Mouse (Mus musculus): ENCODE results near the gene Fam193a. TPM values are rescaled to one million over a fixed set of nuclear protein-coding genes. Genes with fewer than 3 reads are reported as not detected.

Gene Fam193a
- polyA plus RNA-seq, 1 experiment, result 1.9 TPM

DNA sequence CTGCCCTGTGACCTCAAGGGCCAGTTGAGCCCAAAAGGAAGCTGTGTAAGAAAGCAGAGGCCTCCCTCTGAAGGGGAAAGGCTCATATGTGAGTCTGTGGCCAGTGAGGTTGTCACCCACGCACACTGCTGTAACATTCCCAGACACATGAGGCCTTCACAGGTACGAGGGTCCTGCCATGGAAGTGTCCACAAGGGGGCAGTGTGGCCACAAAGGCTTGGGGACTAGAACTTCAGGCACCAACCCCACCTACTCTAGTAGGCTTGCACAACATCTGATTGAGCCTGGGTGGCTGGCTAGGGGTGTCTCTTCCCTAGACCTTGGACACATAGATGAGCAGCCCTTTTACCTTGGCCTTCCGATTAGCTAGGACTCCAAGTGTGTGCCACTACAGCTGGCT is 148.2 kb downstream of the Fam193a start:
- TF ChIP-seq TAL1 (IDR thresholded peaks at IDR 0.05; ENCODE audit: low read length) (no peak), GATA1 (IDR thresholded peaks at IDR 0.05; ENCODE audit: low read length) (no peak)
- H3K4me3 ChIP-seq (replicated peaks), result no peak overlapping the region
- peaks cover 48% of the 10 kb centered on the region for H3K4me1 ChIP-seq (ENCODE audit: control insufficient read depth)
- no peaks in the 10 kb centered on the region for H3K36me3 ChIP-seq (ENCODE audit: control insufficient read depth)
- no peaks in the 10 kb centered on the region for H3K9me3 ChIP-seq (ENCODE audit: control insufficient read depth, low read length)
- peaks cover 7% of the 10 kb centered on the region for H3K27me3 ChIP-seq (ENCODE audit: control insufficient read depth)

DNA sequence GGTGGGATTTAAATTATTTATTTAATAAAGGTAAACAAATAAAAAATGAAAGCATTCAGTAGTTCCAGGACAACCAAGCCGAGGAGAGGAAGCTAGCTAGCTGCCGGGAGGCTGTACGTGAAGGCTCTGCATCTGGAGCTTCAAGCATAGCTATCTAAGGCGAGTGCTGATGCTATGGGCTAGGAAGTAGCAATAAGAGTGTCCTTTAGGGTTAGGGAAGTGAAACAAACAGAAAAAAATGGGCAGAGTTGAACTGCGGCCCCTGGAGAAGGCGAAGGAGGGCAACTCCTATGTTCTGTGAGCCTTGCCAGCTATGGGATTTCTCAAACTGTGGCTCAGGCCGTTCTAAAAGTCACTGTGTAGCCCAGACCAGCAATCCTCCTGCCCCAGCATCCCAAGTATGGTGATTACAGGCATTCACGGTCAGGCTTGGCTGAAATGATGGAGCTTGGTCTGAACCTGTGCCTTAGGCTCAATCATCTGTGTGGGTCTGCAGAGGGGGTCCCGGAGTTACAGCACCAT is 149.7 kb downstream of the Fam193a start:
- H3K4me3 ChIP-seq (replicated peaks), result no peak overlapping the region
- peaks cover 37% of the 10 kb centered on the region for H3K4me1 ChIP-seq (ENCODE audit: control insufficient read depth)
- TF ChIP-seq TAL1 (IDR thresholded peaks at IDR 0.05; ENCODE audit: low read length), result no peak
- TF ChIP-seq GATA1 (IDR thresholded peaks at IDR 0.05; ENCODE audit: low read length), result no peak
- no peaks in the 10 kb centered on the region for H3K36me3 ChIP-seq (ENCODE audit: control insufficient read depth)
- H3K27me3 ChIP-seq (ENCODE audit: control insufficient read depth), result peaks cover 5% of the 10 kb centered on the region
- no peaks in the 10 kb centered on the region for H3K9me3 ChIP-seq (ENCODE audit: control insufficient read depth, low read length)

DNA sequence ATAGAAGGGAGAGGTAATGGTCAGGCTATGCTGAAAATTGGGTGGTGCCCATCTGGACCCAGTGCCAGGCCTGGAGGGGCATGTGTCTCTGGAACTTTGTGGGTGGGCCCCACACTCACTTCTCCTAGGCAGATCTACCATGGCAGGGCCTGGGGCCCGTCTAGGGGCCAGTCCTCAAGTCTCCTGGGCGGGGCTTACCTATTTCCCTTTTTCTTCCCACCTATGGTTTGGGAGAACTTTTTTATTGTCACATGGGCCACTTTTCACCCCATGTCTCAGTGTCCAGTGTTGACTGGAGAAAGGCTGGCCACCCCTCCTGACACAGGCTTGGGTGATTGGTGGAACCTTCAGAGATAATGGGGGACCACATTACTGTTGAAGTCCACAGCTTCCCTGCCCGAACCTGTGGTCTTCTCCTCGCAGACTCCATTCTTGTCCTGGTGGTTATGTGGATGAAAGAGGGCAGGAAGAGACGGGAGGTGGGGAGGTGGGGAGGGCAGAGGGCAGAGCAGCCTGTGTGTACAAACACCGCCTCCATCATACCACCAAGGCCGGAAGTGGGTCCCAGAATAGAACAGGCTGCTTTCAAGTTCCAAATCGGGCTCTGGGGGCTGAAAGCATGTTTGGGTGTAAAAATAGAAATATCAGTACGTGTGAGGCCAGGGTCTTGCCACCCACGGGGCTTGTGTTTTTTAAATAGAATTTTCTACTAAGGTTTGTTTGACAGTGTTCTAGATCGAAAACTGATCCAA is 150.9 kb downstream of the Fam193a start:
- Histone ChIP-seq H3K4me3 (replicated peaks) (no peak overlapping the region), H3K9me3 (ENCODE audit: control insufficient read depth, low read length) (no peaks in the 10 kb centered on the region), H3K36me3 (ENCODE audit: control insufficient read depth) (no peaks in the 10 kb centered on the region), H3K4me1 (ENCODE audit: control insufficient read depth) (peaks cover 29% of the 10 kb centered on the region), H3K27me3 (ENCODE audit: control insufficient read depth) (peaks cover 7% of the 10 kb centered on the region)
- TF ChIP-seq GATA1 (IDR thresholded peaks at IDR 0.05; ENCODE audit: low read length) (no peak), TAL1 (IDR thresholded peaks at IDR 0.05; ENCODE audit: low read length) (no peak)

DNA sequence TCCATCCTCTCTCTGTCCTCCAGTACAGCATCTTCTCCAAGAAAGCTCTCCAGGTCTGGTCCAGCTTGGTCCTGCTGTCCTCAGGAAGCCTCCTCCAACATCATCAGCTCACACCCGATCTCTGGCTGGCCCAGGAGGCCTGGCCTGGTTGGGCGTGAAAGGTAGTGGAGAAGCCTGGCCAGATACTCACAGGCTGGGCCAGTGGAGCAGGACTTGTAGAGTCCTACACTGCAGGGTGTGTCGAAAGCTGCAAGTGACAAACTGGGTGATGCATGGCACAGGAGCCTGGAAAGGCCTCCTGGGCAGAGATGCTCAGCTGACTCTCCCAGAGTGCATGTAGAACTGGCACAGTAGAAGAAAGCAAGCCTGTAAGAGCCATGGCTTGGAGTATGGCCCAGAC is 151.6 kb downstream of the Fam193a start:
- TF ChIP-seq TAL1 (IDR thresholded peaks at IDR 0.05; ENCODE audit: low read length) (no peak), GATA1 (IDR thresholded peaks at IDR 0.05; ENCODE audit: low read length) (no peak)

DNA sequence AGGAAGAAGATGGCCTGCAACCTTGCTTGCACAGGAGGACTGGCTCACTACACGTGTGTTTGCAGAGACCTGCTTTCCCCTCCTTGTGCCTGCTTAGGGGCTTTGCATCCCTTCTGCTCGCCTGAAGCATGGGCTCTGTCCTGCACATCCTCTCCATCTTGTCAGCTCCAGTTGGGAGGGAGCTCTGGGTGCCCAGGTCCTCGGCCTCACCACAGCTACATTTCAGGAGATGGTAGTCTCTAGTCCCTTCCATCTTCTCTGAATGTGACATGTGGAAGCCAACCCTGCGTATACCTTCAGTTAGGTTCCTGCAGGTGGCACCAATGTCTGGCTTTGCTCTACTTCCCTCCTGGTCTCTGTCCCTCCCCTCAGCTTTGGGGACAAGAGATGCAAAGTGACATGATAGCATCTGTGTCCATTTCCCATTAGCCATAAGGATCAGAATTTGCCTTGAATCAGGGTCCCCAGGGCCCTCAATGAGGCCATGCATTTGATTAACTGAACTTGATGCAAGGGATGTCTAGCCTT is 154.3 kb downstream of the Fam193a start:
- Histone ChIP-seq H3K4me1 (ENCODE audit: control insufficient read depth) (peaks cover 44% of the 10 kb centered on the region), H3K4me3 (replicated peaks) (no peak overlapping the region), H3K36me3 (ENCODE audit: control insufficient read depth) (no peaks in the 10 kb centered on the region), H3K9me3 (ENCODE audit: control insufficient read depth, low read length) (no peaks in the 10 kb centered on the region), H3K27me3 (ENCODE audit: control insufficient read depth) (peaks cover 7% of the 10 kb centered on the region)
- TF ChIP-seq GATA1 (IDR thresholded peaks at IDR 0.05; ENCODE audit: low read length) (no peak), TAL1 (IDR thresholded peaks at IDR 0.05; ENCODE audit: low read length) (no peak)

More for the DNA sequence above, 151.6 kb downstream of the Fam193a start:
- no peaks in the 10 kb centered on the region for H3K9me3 ChIP-seq (ENCODE audit: control insufficient read depth, low read length)
- no peaks in the 10 kb centered on the region for H3K36me3 ChIP-seq (ENCODE audit: control insufficient read depth)
- peaks cover 7% of the 10 kb centered on the region for H3K27me3 ChIP-seq (ENCODE audit: control insufficient read depth)
- H3K4me1 ChIP-seq (ENCODE audit: control insufficient read depth), result peaks cover 34% of the 10 kb centered on the region
- no peak overlapping the region for H3K4me3 ChIP-seq (replicated peaks)

DNA sequence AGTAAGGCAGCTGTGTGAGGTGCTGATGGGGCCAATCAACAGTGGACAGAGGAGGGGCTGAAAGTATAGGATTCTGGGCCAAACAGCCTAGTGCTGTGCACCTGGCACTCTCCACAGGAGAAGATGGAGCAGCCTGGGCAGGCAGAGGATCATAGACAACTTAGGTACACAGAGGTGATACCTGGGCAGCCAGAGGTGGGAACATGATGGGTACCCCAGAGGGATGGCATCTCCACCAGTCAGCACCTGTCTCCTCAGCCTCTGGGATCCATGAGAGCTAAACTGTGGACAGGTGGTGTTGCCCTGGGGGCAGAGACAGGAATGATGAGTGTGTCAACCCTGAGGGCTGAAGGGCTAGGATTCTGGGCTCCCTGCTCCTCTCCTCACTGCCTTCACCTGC is 154.8 kb downstream of the Fam193a start:
- Histone ChIP-seq H3K4me3 (replicated peaks) (no peak overlapping the region), H3K4me1 (ENCODE audit: control insufficient read depth) (peaks cover 44% of the 10 kb centered on the region), H3K9me3 (ENCODE audit: control insufficient read depth, low read length) (no peaks in the 10 kb centered on the region), H3K36me3 (ENCODE audit: control insufficient read depth) (no peaks in the 10 kb centered on the region), H3K27me3 (ENCODE audit: control insufficient read depth) (peaks cover 7% of the 10 kb centered on the region)
- no peak for TF ChIP-seq GATA1 (IDR thresholded peaks at IDR 0.05; ENCODE audit: low read length)
- TF ChIP-seq TAL1 (IDR thresholded peaks at IDR 0.05; ENCODE audit: low read length), result no peak

DNA sequence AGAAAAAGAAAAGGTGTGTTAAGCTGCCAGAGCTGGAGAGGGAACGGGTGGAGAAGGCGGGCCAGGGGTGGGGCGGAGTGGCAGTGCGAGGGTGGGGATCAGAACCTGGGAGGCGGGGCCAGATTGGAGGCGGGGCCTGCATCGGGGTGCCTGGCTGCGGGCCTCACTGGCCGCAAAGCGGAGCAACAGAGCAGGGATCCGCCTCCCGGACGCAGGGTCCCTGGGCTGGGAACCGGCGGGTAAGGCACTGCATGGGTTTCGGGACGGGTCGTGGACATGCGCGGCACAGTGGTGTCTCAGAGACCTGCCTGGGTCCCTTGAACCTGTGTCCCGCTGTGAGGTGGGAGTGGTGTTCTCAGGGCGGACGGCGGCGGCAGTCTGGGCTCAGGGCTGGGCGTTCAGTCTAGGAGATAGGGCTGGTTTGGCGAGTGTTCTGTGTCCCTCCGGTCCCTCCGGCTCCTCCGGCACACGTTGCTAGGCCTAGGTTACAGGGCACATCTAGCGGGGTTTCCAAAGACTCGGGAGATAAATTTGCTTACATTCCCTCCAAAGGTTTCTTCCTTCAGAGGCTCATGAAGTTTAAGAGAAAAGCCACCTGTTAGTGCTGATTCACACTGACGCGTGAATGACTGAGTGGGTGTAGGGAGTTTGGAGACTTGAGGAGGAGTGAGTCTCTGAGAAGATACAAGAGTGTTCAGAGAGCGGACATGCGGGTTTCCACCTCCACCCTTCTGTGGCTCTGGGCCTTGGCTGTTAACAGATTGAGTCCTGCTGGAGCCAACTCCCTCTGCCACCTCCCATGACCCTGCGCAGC is 156.1 kb downstream of the Fam193a start, which contains the start of gene Sh3bp2:
Sh3bp2 (plus strand) TSS at position 176 of the 814 bp plus-strand sequence.
- Histone ChIP-seq H3K4me1 (ENCODE audit: control insufficient read depth) (peaks cover 41% of the 10 kb centered on the region), H3K27me3 (ENCODE audit: control insufficient read depth) (peaks cover 7% of the 10 kb centered on the region), H3K9me3 (ENCODE audit: control insufficient read depth, low read length) (no peaks in the 10 kb centered on the region), H3K4me3 (replicated peaks) (peak within 1 kb of the TSS; percentile 69), H3K36me3 (ENCODE audit: control insufficient read depth) (no peaks in the 10 kb centered on the region)
- TF ChIP-seq TAL1 (IDR thresholded peaks at IDR 0.05; ENCODE audit: low read length) (no peak), GATA1 (IDR thresholded peaks at IDR 0.05; ENCODE audit: low read length) (no peak)

DNA sequence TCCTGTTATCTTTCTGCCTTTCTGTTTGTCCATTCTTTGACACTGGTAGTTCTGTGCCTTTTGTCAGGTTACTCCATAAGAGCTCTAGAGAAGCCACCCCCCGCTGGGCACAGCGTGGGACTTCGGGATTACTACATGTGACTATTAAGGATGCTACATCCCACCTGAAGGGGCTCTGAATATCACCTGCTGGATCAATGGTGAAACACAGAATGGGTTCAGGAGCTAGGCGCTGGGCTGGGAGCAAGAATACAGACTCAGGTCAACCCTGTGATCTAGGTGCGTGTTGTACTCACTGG is 156.7 kb downstream of the Fam193a start:
- peaks cover 7% of the 10 kb centered on the region for H3K27me3 ChIP-seq (ENCODE audit: control insufficient read depth)
- no peaks in the 10 kb centered on the region for H3K36me3 ChIP-seq (ENCODE audit: control insufficient read depth)
- H3K4me3 ChIP-seq (replicated peaks), result peak overlapping the region; percentile 69
- TF ChIP-seq GATA1 (IDR thresholded peaks at IDR 0.05; ENCODE audit: low read length) (no peak), TAL1 (IDR thresholded peaks at IDR 0.05; ENCODE audit: low read length) (no peak)
- H3K9me3 ChIP-seq (ENCODE audit: control insufficient read depth, low read length), result no peaks in the 10 kb centered on the region
- H3K4me1 ChIP-seq (ENCODE audit: control insufficient read depth), result peaks cover 38% of the 10 kb centered on the region

DNA sequence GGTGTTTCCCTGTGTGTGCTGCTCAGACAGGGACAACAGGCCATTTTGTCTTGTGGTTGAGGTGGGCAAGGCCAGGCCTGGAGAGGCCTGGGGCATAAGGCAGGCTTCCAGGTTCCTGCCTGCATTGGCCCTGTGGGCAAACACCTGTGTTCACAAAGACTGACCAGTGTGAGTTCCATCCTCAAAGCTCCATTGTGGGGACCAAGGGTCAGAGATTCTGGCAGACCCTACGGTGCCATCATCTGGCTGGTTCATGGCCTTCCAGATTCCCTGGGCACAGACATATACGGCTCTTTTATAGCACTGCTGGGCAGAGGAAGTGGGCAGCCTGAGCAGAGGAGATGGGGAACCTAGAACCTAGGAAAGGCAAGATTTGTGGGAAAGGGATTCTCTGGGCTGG is 157.6 kb downstream of the Fam193a start:
- Histone ChIP-seq H3K27me3 (ENCODE audit: control insufficient read depth) (peaks cover 7% of the 10 kb centered on the region), H3K4me1 (ENCODE audit: control insufficient read depth) (peaks cover 36% of the 10 kb centered on the region), H3K4me3 (replicated peaks) (no peak overlapping the region), H3K9me3 (ENCODE audit: control insufficient read depth, low read length) (no peaks in the 10 kb centered on the region), H3K36me3 (ENCODE audit: control insufficient read depth) (no peaks in the 10 kb centered on the region)
- TF ChIP-seq TAL1 (IDR thresholded peaks at IDR 0.05; ENCODE audit: low read length) (no peak), GATA1 (IDR thresholded peaks at IDR 0.05; ENCODE audit: low read length) (no peak)

Data from erythroblast, embryonic 14.5 days (primary cell).